Mouse (Mus musculus) monocyte, adult 5-6 weeks (primary cell): ENCODE measurements around the gene Gm4858. TPM values are rescaled to one million over a fixed set of nuclear protein-coding genes. Genes with fewer than 3 reads are reported as not detected.
"Not testable (repeated sequence)": the region's sequence is repeated elsewhere in the genome, so short reads cannot be mapped to it uniquely, and the experiment has no call there.

ENCODE experiments used
- ATAC-seq: fragments of 153-309, 156-312 bp; replicated peaks from 2 replicates; pipeline ENCODE4 v1.8.0; 2017; ENCODE audit warnings: mild to moderate bottlenecking; ENCODE audit not compliant: low TSS enrichment, insufficient number of reproducible peaks, severe bottlenecking, poor library complexity, low FRiP score
- total RNA-seq: library from RNA; stranded (forward); fragments of 200-1000, 200-491, 200-594 nt; gene quantifications from 3 replicates; pipeline ENCODE4 v1.2.3, GENCODE M21; 2017

The Gm4858 gene
- 0.19 TPM in 1 of 3 replicates, not detected in the others for total RNA-seq

GRCm38 (mm10) chr3:93068523-93068922 is at the start of gene Gm4858:
TSS of gene Gm4858 (plus strand) at chr3:93068823.
- not testable (repeated sequence) for ATAC-seq

- no peak for ATAC-seq
These were observed 49.7 kb upstream of the Gm4858 start, which contains the start of gene Lce1m for GRCm38 (mm10) chr3:93018960-93019359. TSS of gene Lce1m (minus strand) at chr3:93019060.

DNA sequence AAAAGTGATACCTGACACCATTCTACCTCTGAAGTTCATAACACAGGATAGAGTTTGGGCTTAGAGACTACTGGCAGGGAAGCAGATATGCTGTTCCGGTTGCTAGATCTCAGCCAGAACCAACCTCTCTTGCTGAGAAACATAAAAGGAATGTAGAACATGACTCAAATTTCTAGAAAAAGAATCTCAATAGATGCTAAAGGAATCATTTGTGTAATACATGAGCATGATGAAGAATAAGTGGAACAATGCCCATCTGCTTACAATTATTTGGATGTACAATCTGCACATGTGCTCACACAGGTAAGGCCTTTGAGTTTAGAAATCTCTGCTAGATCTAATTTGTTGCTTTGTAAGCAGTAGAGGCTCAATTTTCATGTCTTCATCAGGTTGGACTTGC is 47.5 kb upstream of the Gm4858 start:
- ATAC-seq = no peak

DNA sequence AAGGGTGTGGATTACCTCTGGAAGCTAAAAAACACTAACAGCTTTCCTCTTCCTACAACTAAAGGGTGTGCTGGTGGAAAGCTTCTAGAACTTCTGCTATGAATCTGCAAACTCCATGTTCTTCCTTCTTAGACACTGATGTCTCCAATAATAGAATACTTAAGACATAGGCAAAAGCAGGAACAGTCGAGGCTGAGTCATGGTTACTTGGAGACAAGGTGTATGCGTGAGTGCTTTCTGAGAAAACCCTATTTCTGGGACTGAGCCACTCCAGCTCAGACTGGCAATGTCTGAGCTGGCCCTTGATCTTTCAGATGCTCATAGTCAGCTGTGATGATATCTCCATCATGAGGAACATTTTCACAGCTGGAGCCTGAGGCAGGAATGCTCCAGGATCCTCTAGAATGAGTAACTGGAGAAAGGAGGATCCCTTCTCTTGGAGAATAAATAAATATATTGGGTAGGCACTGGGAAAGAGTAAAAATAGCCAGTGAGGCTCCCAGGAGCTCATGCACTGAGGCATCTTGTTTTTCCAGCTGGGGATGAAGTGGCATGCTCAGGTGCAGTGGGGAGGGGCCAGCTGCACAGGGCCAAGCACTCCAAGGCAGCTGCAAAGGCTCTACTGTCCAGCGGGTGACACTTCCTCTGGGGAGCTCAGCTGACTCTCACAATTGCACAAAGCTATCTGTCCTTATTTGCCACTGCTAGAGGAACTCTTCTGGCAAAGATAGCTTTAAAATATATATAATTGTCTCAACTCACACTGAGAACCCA is 45.0 kb upstream of the Gm4858 start:
- ATAC-seq = no peak

DNA sequence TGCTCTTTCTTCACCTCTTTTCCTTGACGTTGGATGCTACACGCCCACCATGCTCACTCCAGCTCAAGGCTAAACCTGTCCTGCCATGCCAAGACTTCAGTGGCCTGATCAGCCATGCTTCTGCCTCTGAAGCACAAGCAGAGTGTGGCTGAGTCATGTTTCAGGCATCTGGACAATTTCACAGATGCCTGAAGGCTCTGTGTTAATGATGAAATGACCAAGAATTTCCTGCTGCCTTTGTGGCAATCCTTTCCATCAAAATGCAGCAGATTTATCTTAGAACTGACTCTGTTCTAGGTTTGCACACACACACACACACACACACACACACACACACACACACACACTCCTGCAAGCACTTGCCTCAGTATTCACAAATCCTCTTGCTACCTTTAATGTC is 43.1 kb upstream of the Gm4858 start:
- ATAC-seq = no peak

DNA sequence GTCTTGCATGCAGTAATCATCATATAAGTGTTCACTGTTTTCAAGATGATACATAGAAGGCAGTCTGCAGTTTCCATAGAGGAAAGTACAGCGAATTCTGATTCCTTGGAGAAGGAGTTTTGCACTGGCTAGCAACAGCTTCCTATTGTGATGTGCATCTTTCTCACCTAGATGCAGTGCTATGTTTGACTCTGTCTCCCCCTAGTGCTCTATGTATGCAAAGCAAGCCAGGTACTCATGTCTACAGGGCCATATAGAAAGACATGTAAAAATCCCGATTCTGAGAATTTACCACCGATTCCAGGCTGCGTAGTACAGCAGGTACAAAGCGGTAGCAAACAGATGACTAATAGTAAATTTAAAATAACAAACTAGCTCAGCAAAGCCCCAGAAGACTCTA is 37.2 kb upstream of the Gm4858 start:
- ATAC-seq = no peak

- ATAC-seq = no peak
These were observed 18.4 kb upstream of the Gm4858 start for GRCm38 (mm10) chr3:93050182-93050581.

DNA sequence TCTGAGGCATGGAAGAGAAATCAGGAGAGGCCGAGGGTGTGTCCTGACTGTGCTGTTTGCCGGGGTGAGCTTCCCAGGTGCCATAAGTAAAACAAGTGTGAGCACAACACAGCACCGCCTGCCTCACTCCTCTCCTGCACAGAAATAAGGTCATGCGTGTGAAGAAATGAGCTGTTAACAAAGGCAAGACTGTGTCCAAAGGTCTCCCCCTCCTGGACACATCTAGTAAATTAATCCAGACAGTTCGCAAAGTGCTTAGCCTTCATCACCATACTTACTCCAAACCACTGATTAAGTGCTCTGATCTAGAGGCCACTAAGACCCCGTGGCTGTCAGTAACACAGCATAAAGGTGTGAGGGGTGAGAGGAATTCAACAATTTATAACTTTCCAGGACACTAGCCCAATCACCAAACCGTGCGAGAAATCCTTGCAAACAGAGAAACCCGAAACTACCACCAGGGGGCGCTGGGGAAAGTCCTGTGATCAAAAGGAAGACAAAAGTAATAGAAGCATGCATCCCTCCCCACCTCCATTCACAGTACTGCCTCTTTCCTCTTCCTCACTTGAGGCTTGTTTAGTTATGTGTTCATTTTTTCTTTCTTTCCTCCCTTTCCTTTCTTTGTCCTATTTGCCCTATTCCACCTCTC is 15.7 kb upstream of the Gm4858 start:
- ATAC-seq = no peak

DNA sequence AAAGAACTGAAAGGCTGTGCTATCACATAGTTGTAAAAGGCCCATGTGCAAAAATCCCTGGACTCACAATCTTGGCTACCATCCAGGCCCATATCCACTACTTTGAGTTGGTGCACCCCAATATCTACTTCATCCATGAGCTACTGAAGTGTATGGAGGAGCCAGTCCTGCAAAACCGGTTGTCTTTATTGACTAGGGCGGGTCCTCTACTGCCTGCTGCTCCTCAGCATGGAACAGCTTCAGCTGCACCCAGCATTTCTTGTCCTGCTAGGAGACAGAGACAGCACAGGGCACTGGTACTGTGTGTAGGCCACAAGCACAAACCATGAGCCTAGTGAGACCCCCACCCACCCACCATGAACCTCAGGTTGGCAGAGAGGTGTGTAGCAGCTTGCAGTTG is 18.0 kb downstream of the Gm4858 start:
- ATAC-seq = no peak

DNA sequence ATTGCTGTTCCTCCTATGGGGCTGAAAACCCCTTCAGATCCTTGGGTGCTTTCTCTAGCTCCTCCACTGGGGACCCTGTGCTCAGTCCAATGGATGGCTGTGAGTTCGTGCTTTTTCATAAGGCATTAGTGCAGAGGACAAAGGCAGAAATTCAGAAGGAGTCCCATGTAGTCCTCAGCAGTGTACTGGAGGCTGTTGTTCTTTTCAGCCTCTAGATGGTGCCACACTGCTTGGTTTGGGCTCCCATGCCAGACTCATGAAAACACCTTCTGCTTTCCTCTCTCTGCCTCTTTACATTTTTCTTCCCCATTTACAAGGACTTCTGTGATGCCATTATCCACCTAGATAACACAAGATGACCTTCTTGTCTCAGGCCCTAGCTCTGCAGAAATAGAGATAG is 25.0 kb downstream of the Gm4858 start:
- ATAC-seq = not testable (repeated sequence)

- no peak for ATAC-seq
These were observed 27.8 kb downstream of the Gm4858 start for GRCm38 (mm10) chr3:93096447-93096846.

GRCm38 (mm10) chr3:93111668-93112067 is 43.0 kb downstream of the Gm4858 start:
- ATAC-seq = no peak

GRCm38 (mm10) chr3:93114481-93114880 is 45.9 kb downstream of the Gm4858 start:
- ATAC-seq = no peak

DNA sequence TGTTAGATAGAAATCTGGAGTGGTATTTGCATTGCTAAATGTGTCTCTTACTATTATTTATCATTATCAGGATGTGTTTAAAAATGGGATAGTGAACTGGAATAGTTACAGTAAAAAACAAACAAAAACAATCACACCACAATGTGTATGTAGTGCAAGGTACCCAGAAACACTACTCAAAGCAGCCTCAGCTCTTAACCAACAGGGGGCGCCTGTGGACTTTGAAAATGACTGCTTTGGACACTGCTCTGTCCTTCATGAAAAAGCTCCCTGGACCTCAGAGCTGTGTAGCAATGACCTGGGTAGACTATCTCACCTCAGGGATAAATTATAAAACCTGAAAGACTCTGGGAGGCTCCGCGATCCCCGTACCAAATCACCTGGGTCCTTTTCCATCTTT is 50.5 kb downstream of the Gm4858 start:
- ATAC-seq = no peak

Other genes with a start within 250 kb of the Gm4858 start
- not detected in 3 replicates for gene Kprp, start 241.6 kb upstream of the Gm4858 start, total RNA-seq
- not detected in 3 replicates for gene Lce1l, start 217.5 kb upstream of the Gm4858 start, total RNA-seq
- gene 2310050C09Rik, start 198.6 kb upstream of the Gm4858 start, total RNA-seq = not detected in 3 replicates
- not detected in 3 replicates for gene Lce3a, start 142.6 kb upstream of the Gm4858 start, total RNA-seq
- not detected in 3 replicates for gene Lce3b, start 135.8 kb upstream of the Gm4858 start, total RNA-seq
- not detected in 3 replicates for gene Lce3c, start 124.3 kb upstream of the Gm4858 start, total RNA-seq
- gene Lce3d, start 111.4 kb upstream of the Gm4858 start, total RNA-seq = not detected in 3 replicates
- gene Lce3e, start 101.8 kb upstream of the Gm4858 start, total RNA-seq = not detected in 3 replicates
- gene Lce3f, start 76.6 kb upstream of the Gm4858 start, total RNA-seq = not detected in 3 replicates
- gene Crct1, start 53.1 kb upstream of the Gm4858 start, total RNA-seq = not detected in 3 replicates
- gene Lce1m, start 49.8 kb upstream of the Gm4858 start, total RNA-seq = not detected in 3 replicates
- gene Crnn, start 76.0 kb downstream of the Gm4858 start, total RNA-seq = not detected in 3 replicates
- not detected in 3 replicates for gene Flg2, start 128.5 kb downstream of the Gm4858 start, total RNA-seq
- gene Flg, start 204.7 kb downstream of the Gm4858 start, total RNA-seq = not detected in 3 replicates